7 mouse cellular contexts compared by ENCODE assay signal in the genomic region with DNA sequence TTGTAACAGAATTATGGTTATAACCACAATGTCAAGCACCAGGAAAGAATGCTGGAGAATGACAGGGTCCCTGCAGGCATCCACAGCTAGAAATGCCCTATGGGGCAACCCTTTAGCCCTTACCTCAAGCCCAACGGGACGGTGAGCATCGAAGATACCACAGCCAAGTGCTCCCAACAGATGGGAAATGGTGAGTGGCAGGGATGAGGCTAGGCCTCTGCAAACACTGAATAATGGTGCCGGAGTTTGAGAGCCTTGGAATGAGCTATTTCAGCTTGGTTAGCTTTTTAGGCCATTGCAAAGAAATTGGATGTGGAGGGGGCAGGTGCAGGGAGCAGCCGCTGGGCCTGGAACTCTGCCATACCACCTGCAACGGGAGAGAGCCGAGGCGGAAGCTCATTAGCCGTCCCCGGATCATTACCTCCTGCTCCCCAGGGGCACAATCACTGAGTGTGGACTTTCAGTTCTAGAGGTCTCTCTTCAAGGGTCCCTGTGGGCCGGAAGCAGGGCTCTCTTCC.
DNase-seq lines count a peak whose midpoint lies in the region; ATAC-seq and TF ChIP-seq lines count a peak whose summit lies in the region.

No protein-coding gene starts in this region.

- no peaks in the 10 kb centered on the region for H3K27me3 ChIP-seq in neural tube, embryonic 11.5 days (ENCODE audit: control insufficient read depth, insufficient read depth, low read length)
- H3K27me3 ChIP-seq in hindbrain, postnatal 0 days (ENCODE audit: insufficient read depth, low read length), result no peaks in the 10 kb centered on the region
- H3K27me3 ChIP-seq in neural tube, embryonic 15.5 days (replicated peaks), result no peaks in the 10 kb centered on the region

- H3K9me3 ChIP-seq in neural tube, embryonic 11.5 days (ENCODE audit: control insufficient read depth, low read length), result no peaks in the 10 kb centered on the region
- H3K9me3 ChIP-seq in hindbrain, postnatal 0 days (ENCODE audit: low read length), result no peaks in the 10 kb centered on the region
- no peaks in the 10 kb centered on the region for H3K9me3 ChIP-seq in neural tube, embryonic 15.5 days (replicated peaks)

- peak; percentile 27 for DNase-seq in neural tube, embryonic 11.5 days (ENCODE audit: low spot score)
- DNase-seq in neural tube, embryonic 10.5 days (ENCODE audit: extremely low spot score, low spot score), result no peak
- DNase-seq in cerebellum, postnatal 14 days, result peak; percentile 53 to 69
- peak; percentile 70 for DNase-seq in hindbrain, postnatal 0 days (ENCODE audit: low spot score)
- DNase-seq in left cerebral cortex, postnatal 14 days (ENCODE audit: low spot score in 2 of 2), result no peak

- no peak for TF ChIP-seq CTCF in hindbrain, postnatal 0 days (IDR thresholded peaks at IDR 0.05; ENCODE audit: low read depth)

- ATAC-seq in neural tube, embryonic 11.5 days (ENCODE audit: insufficient read depth, low FRiP score, low TSS enrichment), result peak; percentile 35; the same call in 1 of the 2 replicates
- ATAC-seq in hindbrain, postnatal 0 days, result 0 out of 2 replicates have a peak, but pooled peaks have one; percentile 55
- ATAC-seq in neural tube, embryonic 15.5 days (ENCODE audit: low FRiP score), result peak; percentile 55
- no peak for ATAC-seq in CD4-positive, CD25-positive, alpha-beta regulatory T cell, adult 4 months

- H3K4me1 ChIP-seq in neural tube, embryonic 11.5 days (ENCODE audit: control insufficient read depth, insufficient read depth, low read length), result no peaks in the 10 kb centered on the region
- no peaks in the 10 kb centered on the region for H3K4me1 ChIP-seq in hindbrain, postnatal 0 days (ENCODE audit: insufficient read depth, low read length)
- peaks cover 14% of the 10 kb centered on the region for H3K4me1 ChIP-seq in neural tube, embryonic 15.5 days

- H3K36me3 ChIP-seq in neural tube, embryonic 11.5 days (ENCODE audit: control insufficient read depth, insufficient read depth, low read length), result no peaks in the 10 kb centered on the region
- H3K36me3 ChIP-seq in hindbrain, postnatal 0 days (ENCODE audit: insufficient read depth, low read length), result no peaks in the 10 kb centered on the region
- no peaks in the 10 kb centered on the region for H3K36me3 ChIP-seq in neural tube, embryonic 15.5 days

- intact Hi-C loops in left cerebral cortex, postnatal 14 days (cut with DNase I), result no loop called here

- no peak overlapping the region for H3K4me2 ChIP-seq in neural tube, embryonic 11.5 days (ENCODE audit: low read depth)
- no peak overlapping the region for H3K4me2 ChIP-seq in hindbrain, postnatal 0 days (ENCODE audit: low read depth, low read length)
- no peak overlapping the region for H3K4me2 ChIP-seq in neural tube, embryonic 15.5 days

- H3K9ac ChIP-seq in neural tube, embryonic 11.5 days (ENCODE audit: low read length), result no peak overlapping the region
- no peak overlapping the region for H3K9ac ChIP-seq in hindbrain, postnatal 0 days (replicated peaks; ENCODE audit: low read length)
- H3K9ac ChIP-seq in neural tube, embryonic 15.5 days (replicated peaks), result no peak overlapping the region

- H3K27ac ChIP-seq in neural tube, embryonic 11.5 days (ENCODE audit: low read depth, low read length), result no peak overlapping the region
- no peak overlapping the region for H3K27ac ChIP-seq in hindbrain, postnatal 0 days
- no peak overlapping the region for H3K27ac ChIP-seq in neural tube, embryonic 15.5 days (replicated peaks)

- H3K4me3 ChIP-seq in neural tube, embryonic 11.5 days (ENCODE audit: low read depth, low read length), result no peak overlapping the region
- H3K4me3 ChIP-seq in hindbrain, postnatal 0 days (ENCODE audit: low read length), result no peak overlapping the region
- H3K4me3 ChIP-seq in neural tube, embryonic 15.5 days (replicated peaks), result no peak overlapping the region

- 64% methylated on average over 11 of the region's 11 CpGs for WGBS in neural tube, embryonic 11.5 days
- WGBS in hindbrain, postnatal 0 days, result 29% methylated on average over 11 of the region's 11 CpGs
- WGBS in neural tube, embryonic 15.5 days, result 21% methylated on average over 11 of the region's 11 CpGs

Comparison
In these comparisons a context has a peak if more than half of its experiments do, and no peak if none do; other contexts are left out.
1. DNase-seq: peak in neural tube, embryonic 11.5 days (single experiment), cerebellum, postnatal 14 days (2 of 2) and hindbrain, postnatal 0 days (single experiment); none in neural tube, embryonic 10.5 days (single experiment) and left cerebral cortex, postnatal 14 days (0 of 2).